In the genomic region with DNA sequence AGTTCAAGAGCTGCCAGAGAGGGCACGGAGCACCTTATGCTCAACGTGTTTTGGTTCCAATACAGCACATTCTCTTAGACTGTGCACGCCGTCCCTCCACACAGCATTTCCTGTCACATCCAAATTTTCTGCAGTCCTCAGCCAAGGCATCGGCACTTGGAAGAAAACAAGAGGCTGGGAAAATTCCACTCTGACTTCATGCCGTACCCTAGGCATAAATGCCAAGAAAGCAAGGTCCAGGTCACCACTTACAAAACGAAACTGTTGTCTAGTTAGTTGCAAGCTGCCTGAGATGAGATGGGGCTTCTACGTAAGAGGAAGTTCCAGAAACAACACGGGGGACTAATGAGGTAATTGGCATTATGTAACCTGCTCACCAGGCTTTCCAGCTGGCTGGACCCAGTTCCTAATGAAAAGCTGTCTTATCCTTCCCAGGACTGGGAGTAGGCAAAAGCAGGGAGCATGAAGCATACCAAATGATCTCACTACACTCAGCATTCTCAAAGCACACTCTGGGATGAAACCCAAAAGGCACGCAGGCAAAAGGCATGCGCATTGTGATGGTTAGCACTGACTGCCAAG, we compare ENCODE assay signal across 8 mouse cellular contexts.
DNase-seq lines count a peak whose midpoint lies in the region; ATAC-seq and TF ChIP-seq lines count a peak whose summit lies in the region.

No protein-coding gene starts in this region.

- H3K4me3 ChIP-seq in liver, postnatal 0 days (ENCODE audit: low read depth, low read length) = 0 out of 2 replicates have a peak overlapping the region, but pooled peaks have one; percentile 4
- no peak overlapping the region for H3K4me3 ChIP-seq in lung, embryonic 14.5 days (ENCODE audit: low read depth, low read length)

- no peak for DNase-seq in liver, postnatal 0 days
- DNase-seq in liver = no peak
- DNase-seq in brain, adult 2 months (ENCODE audit: low read depth, low spot score) = peak; percentile 94
- peak; percentile 20 to 39 for DNase-seq in frontal cortex, postnatal 25 days (ENCODE audit: low spot score in 2 of 2)
- DNase-seq in kidney, postnatal 10 days = peak; percentile 32
- DNase-seq in lung, embryonic 14.5 days = peak; percentile 10
- no peak for DNase-seq in urinary bladder, postnatal 25 days (ENCODE audit: low spot score)
- no peak for DNase-seq in urinary bladder, postnatal 10 days (ENCODE audit: low spot score)

- H3K9ac ChIP-seq in liver, postnatal 0 days (replicated peaks) = no peak overlapping the region
- H3K9ac ChIP-seq in lung, embryonic 14.5 days = no peak overlapping the region

- H3K36me3 ChIP-seq in liver, postnatal 0 days (replicated peaks; ENCODE audit: insufficient read depth, low read length) = no peaks in the 10 kb centered on the region
- no peaks in the 10 kb centered on the region for H3K36me3 ChIP-seq in lung, embryonic 14.5 days (ENCODE audit: insufficient read depth)

- ATAC-seq in liver, postnatal 0 days = no peak
- ATAC-seq in lung, embryonic 14.5 days (ENCODE audit: insufficient read depth) = no peak

- H3K27ac ChIP-seq in liver, postnatal 0 days (ENCODE audit: low read depth) = no peak overlapping the region
- no peak overlapping the region for H3K27ac ChIP-seq in lung, embryonic 14.5 days (ENCODE audit: low read depth)

- peak overlapping the region; percentile 15; the same call in 1 of the 2 replicates for H3K4me2 ChIP-seq in liver, postnatal 0 days (ENCODE audit: low read depth, low read length)
- H3K4me2 ChIP-seq in lung, embryonic 14.5 days = no peak overlapping the region

- TF ChIP-seq CTCF in liver, postnatal 0 days (IDR thresholded peaks at IDR 0.05; ENCODE audit: low read depth) = no peak
- TF ChIP-seq CTCF in lung, embryonic 14.5 days (IDR thresholded peaks at IDR 0.05; ENCODE audit: low read depth) = no peak

- H3K4me1 ChIP-seq in liver, postnatal 0 days (ENCODE audit: insufficient read depth) = no peaks in the 10 kb centered on the region
- H3K4me1 ChIP-seq in lung, embryonic 14.5 days (ENCODE audit: insufficient read depth) = no peaks in the 10 kb centered on the region

- no peak for TF ChIP-seq EP300 in liver, postnatal 0 days (IDR thresholded peaks at IDR 0.05; ENCODE audit: low read depth)

- WGBS in liver, postnatal 0 days (ENCODE audit: insufficient replicate concordance) = 56% methylated on average over 11 of the region's 11 CpGs
- 71% methylated on average over 11 of the region's 11 CpGs for WGBS in lung, embryonic 14.5 days

- no peaks in the 10 kb centered on the region for H3K27me3 ChIP-seq in liver, postnatal 0 days (ENCODE audit: insufficient read depth, low read length)
- H3K27me3 ChIP-seq in lung, embryonic 14.5 days (ENCODE audit: insufficient read depth, low read length) = no peaks in the 10 kb centered on the region

- H3K9me3 ChIP-seq in liver, postnatal 0 days (ENCODE audit: low read length) = no peaks in the 10 kb centered on the region
- H3K9me3 ChIP-seq in lung, embryonic 14.5 days (ENCODE audit: low read depth, low read length) = no peaks in the 10 kb centered on the region

Comparison
In these comparisons a context has a peak if more than half of its experiments do, and no peak if none do; other contexts are left out.
1. DNase-seq: peak in brain, adult 2 months (single experiment), frontal cortex, postnatal 25 days (2 of 2), kidney, postnatal 10 days (single experiment) and lung, embryonic 14.5 days (single experiment); none in liver, postnatal 0 days (single experiment), liver (single experiment), urinary bladder, postnatal 25 days (single experiment) and urinary bladder, postnatal 10 days (single experiment).